Mouse (Mus musculus): ENCODE data around the gene Mafg.
A peak's percentile ranks its signal among the peaks of the same experiment; 100 is the strongest.

Gene Mafg

DNA sequence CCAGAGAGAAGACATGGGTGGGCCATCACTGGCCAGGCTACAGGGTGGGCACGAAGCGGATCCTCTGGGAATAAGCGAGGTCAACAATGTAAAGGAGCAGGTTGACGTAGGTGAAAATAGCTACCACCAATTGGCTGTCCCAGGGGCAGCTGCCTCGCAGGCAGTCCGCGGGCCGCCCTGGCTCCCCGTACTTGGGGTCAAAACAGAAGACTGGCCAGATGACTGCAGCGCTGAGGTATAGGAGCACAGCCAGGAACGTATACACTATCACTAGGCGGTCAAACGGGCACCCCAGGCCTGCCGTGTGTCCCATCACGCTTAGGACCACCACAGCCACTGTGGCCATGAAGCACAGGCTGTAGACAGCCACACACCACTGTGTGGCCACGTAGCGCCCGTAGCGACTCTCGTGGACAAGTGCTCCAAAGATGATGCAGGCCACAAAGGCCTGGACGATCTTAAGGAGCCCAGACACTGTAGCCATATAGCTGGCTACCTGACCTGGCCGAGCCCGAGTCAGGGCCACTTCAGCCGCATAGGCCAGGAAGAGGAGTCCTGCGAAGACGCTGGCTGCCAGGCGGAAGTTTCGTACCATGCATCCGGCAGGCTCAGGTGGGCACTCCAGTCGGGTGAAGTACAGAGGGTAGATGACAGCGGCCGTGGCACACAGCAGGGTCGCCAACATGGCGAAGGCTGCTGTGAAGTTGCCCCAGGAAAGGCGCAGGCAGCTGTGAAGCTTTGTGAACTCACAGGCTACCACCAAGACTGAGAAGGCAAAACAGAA is 13.8 kb upstream of the Mafg start:
- no peak for DNase-seq (ENCODE audit: low spot score)

GRCm38 (mm10) chr11:120643601-120643987 is 10.2 kb upstream of the Mafg start, which contains the start of gene Pycr1:
Gene Pycr1 (minus strand): TSS chr11:120643769.
- peak; percentile 97 for DNase-seq (ENCODE audit: low spot score)

DNA sequence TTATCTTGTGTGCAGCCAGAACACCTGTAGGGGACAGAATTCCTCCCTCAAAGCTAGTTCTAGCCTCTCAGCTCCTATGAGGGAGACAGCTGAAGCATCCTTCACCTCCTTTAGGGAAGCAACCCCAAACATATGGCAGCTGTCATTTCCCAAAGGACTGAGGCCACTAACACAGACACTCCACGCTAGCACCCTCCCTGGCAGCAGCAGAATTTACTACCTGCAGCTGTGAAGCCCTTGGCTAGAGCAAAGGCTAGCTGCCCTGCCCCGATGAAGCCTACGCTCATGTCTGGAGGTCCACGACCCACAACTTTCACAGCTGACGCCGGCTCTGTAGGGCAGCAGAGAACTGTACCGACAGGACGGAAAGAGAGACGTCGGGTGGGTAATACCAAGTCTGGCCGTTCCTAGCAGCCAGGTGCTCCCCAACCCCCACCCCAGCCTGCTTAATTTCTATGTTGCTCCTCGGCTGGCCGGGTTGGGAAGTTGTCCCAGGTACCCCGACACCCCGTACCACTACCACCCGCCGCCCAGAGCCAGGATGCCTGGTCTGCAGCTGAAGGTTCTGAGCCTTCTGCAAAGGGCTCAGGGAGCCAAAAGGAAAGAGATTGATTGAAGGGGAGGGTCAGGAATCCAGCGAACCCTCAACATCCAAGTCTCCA is 9.7 kb upstream of the Mafg start:
- DNase-seq (ENCODE audit: low spot score) = no peak

- no peak for DNase-seq (ENCODE audit: low spot score)
Observed at GRCm38 (mm10) chr11:120641869-120642268, 8.5 kb upstream of the Mafg start.

GRCm38 (mm10) chr11:120641255-120641654 is 7.9 kb upstream of the Mafg start:
- no peak for DNase-seq (ENCODE audit: low spot score)

GRCm38 (mm10) chr11:120634810-120635209 is 1.4 kb upstream of the Mafg start:
- DNase-seq (ENCODE audit: low spot score) = no peak

- peak; percentile 74 for DNase-seq (ENCODE audit: low spot score)
Observed at GRCm38 (mm10) chr11:120632559-120633519, 561 bp downstream of the Mafg start.

GRCm38 (mm10) chr11:120631726-120632448 is 1.5 kb downstream of the Mafg start:
- DNase-seq (ENCODE audit: low spot score) = no peak

- DNase-seq (ENCODE audit: low spot score) = no peak
Observed at GRCm38 (mm10) chr11:120630881-120631725, 2.3 kb downstream of the Mafg start.

DNA sequence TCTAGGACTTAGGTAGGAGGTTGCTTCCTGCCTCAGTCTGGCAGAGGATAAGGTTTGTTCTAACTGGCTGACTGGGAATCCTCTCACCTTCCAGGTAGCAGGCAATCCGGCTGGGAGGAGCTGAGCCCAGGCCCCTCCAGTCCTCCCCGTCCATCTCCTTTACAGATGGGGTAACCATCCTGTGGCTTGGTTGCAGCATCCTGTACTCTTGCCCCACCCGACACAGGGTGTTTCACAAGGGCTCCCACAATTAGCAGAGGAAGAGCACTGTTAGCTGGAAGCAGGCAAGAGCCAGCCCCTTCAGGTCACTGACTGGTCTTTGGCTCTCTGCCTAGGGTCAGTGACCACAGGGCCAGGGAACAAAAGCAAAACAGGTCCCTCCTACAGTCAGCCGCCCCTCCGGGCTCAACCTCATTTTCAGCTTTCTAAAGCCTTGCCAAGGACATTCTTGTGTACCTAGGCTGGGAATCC is 3.0 kb downstream of the Mafg start:
- DNase-seq (ENCODE audit: low spot score) = no peak

DNA sequence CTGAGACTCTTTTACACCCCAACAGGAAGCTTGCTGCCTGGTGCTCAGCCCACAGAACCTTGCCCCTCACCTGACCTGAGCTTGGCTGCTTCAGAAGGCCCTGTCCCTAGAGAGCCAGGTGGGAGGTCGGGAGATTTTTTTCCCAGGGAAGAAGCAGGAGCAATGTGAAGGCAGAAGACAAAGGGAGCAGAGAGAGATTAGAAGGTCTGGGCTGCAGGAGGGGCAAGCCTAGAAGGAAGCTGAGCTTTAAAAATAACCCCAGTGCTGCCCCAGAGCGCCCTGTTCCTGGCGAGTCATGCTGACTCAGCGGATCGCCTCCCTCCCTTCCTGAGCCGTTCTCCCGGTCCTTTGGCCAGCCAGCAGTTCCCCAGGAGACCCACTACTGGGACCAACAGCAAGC is 3.5 kb downstream of the Mafg start:
- DNase-seq (ENCODE audit: low spot score) = peak; percentile 39

- no peak for DNase-seq (ENCODE audit: low spot score)
Observed at GRCm38 (mm10) chr11:120629341-120629730, 4.1 kb downstream of the Mafg start.

DNA sequence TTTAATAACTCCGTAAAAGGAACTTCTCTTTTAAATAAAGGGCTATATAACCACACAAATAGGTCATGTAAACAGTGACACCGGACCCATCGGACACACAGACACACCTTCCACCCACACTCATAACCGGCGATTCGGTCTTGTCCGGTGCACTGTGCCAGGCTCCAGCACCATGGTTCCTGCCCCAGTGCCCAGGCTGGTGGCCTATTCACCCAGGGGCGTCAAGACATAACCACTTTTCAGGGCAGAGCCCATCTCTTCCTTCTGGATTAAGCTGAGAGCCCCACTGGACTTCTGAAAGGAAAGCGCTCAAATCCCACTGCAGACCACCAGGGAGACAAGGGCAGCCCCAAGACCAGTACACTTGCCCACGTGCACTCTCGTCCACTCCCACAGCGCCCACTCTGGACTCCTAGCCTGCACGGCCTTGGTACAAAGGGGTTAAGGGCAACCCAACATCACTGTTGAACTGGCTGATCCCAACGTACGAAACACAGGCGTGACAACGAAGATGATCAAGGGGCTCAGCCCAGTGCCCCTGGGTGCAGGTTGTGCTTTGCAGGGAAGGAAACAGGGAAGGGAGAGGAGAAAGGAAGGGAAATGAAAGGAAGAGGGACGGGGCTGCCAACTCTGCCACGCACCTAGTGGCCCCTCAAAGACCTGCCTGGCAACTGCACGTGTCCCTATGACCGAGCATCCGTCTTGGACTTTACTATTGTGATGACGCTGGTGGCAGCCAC is 4.6 kb downstream of the Mafg start:
- DNase-seq (ENCODE audit: low spot score) = no peak

DNA sequence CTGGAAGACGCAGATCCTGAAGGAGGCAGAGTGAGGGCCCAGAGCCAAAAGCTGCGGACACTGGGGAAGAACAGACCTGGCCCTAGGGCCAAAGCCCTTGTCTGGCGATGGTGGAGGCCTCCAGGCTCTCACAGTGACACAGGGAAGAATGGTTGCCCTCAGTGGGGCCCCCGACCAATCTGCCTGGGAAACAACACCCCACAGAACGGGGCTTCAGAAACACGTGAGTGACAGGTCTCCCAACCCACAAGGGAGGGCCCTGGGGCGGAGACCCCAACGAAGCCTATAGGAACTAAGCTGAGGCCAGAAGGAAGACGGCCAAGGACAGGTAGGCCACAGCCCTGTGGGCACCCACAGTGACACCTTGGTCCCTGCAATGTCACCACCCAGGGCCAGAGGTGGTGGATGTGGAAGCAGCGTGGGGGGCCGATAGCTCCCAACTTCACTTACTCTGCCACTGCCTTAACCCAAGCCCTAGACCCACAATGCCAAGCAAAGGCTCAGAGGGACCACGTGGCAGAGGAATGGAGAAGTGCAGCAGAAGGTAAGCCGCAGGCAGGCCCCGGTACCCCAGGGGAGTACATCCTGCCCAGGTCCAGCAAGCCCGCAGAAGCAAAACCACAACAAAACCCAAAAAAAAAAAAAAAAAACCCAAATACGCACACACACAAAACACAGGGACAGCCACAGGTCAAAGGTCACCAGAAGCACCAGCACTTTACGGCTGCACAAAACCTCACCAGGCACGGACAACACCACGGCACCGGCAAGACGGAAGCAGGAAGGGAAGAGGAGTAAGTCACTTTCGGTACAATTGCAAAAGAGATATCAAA is 5.7 kb downstream of the Mafg start:
- no peak for DNase-seq (ENCODE audit: low spot score)

DNA sequence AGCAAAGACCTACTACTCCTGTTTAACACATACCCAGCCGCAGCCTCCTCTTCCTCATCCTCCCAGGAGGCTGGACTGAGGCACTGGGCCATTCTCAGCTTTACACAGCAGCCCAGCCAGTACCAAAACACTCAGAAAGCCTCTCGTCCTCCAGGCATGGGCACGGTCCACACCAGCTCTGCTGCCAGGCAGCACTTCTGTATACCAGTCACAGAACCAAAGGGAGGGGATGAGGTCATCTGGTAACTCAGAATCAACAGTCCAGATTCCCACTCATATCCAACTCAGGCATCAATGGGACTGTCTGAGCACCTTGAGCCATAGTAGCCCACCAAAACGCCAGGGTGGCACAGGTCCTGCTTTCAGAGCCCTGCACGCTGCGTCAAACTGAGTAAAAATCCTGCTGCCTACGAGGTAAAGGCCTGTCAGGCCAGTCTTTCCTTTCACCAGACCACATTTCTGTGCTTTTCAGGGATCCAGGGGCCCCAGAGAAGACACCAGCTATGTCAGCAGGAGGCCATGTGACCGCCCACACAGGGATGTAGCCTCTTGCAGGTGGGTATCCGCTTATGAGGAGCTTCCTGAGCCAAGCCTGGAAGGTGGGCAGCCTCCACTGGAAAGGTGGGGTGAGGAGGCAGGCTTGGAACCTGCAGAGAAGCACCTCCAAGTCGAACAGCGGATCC is 6.5 kb downstream of the Mafg start:
- DNase-seq (ENCODE audit: low spot score) = no peak

DNA sequence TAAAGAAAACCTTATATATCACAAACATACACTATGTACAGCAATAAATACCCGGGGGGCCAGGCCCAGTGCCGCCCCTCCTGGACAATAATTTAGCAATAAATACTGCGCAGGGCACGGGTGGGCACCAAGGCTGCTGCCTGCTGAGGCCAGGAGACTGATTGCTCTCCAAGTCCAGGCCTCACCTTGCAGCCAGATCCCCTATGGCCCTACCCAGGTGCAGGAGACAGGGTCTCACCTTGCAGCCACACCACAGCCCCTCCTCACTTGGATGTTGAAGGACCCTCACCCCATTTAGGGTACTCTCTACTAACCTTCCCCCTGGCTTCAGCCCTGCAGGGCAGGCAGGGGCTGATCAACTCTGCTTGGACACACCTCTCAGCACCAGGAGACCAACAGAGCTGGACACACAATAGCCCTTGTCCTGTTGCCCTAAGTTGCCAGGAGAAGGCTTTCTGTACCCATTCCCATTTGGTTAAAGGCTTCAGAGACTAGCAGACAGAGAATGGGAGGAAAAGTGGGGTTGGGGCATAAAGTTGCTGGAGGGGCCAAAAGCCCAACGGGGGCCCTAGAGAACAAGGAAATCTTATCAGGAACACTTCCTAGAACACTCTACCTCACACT is 8.1 kb downstream of the Mafg start, which contains the start of gene Sirt7:
Sirt7 (minus strand) TSS at position 89 of the 624 bp plus-strand sequence.
- no peak for DNase-seq (ENCODE audit: low spot score)

DNA sequence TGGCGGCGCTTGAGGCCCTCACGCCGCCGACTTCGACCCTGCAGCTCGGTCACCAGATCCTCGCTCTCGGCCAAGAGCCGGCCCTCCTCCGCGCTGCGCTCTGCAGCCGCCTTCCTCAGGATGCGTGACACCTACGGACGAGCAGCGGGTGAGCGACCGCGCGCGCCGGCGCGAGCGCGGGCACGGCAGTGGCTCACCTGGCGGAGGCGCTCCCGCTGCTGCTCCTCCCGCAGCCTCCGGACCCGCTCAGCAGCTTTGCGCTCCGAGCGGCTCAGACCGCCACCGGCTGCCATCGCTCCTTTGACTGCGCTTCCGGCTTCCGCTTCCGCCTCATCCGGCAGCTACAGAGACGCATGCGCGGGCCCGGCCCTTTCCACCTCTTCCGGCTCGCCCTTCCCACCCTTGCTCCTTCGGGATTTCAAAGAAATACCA is 8.7 kb downstream of the Mafg start:
- peak; percentile 93 for DNase-seq (ENCODE audit: low spot score)
